Mouse (Mus musculus) erythroblast, embryonic 14.5 days (primary cell): ENCODE data around the gene Gnao1.

Experiments used
- GATA1 ChIP-seq: IDR thresholded peaks from 2 replicates; pipeline ENCODE4 v1.6.1; 2012; ENCODE audit warnings: low read length, inconsistent platforms, mixed read lengths
- TAL1 ChIP-seq: IDR thresholded peaks from 3 replicates; pipeline ENCODE4 v1.6.1; 2012; ENCODE audit warnings: low read length, inconsistent platforms, mixed read lengths

GRCm38 (mm10) chr8:93919916-93920589, 110.3 kb downstream of the Gnao1 start:
- TF ChIP-seq TAL1 (no peak), GATA1 (no peak)
